Mouse (Mus musculus) natural killer cell, adult 2 months (primary cell): ENCODE measurements around the gene Gid8.

Experiments used
- DNase-seq, 2 experiments: peaks; one replicate each; pipeline ENCODE4 v3.0.0; 2022; ENCODE audit warnings: low spot score in 2 of 2

Gene Gid8

GRCm38 (mm10) chr2:180748904-180749303 is 39.0 kb downstream of the Gid8 start:
- DNase-seq = no peak

GRCm38 (mm10) chr2:180754976-180755688 is 45.2 kb downstream of the Gid8 start:
- DNase-seq = no peak

GRCm38 (mm10) chr2:180755896-180756295 is 46.0 kb downstream of the Gid8 start:
- no peak for DNase-seq

- no peak for DNase-seq
Measured at GRCm38 (mm10) chr2:180756786-180757185, 46.9 kb downstream of the Gid8 start.

GRCm38 (mm10) chr2:180758513-180759263 is 48.8 kb downstream of the Gid8 start:
- no peak for DNase-seq

GRCm38 (mm10) chr2:180764986-180765385 is 55.1 kb downstream of the Gid8 start:
- DNase-seq = no peak

GRCm38 (mm10) chr2:180765713-180766112 is 55.8 kb downstream of the Gid8 start:
- no peak for DNase-seq
